Mouse (Mus musculus) layer of hippocampus, adult 6 months (tissue): ENCODE measurements around the gene Hdgfl3. TPM values are rescaled to one million over a fixed set of nuclear protein-coding genes. Genes with fewer than 3 reads are reported as not detected.

Source experiments
- long read RNA-seq, 2 experiments: library from polyadenylated mRNA; unstranded; transcript quantifications; one replicate each; pipeline ENCODE4 v2.0.0; 2019 to 2020
- polyA plus RNA-seq: library from polyadenylated mRNA; unstranded; fragments of <200 nt; fragmentation: Nextera tagmentation; gene quantifications from 2 replicates; pipeline ENCODE4 v1.2.3, GENCODE M21; 2021

The Hdgfl3 gene
- 9.8 and 11.4 TPM in 2 replicates for polyA plus RNA-seq
- long read RNA-seq, experiment 1, full-length matches to known transcripts, result 20 of 83 reads
- long read RNA-seq, experiment 1, partial matches to known transcripts, result 12 of 83 reads
- long read RNA-seq, experiment 1, other reads (novel, unspliced or antisense), result 51 of 83 reads
- long read RNA-seq, experiment 2, full-length matches to known transcripts, result 95 of 153 reads
- long read RNA-seq, experiment 2, partial matches to known transcripts, result 1 of 153 reads
- long read RNA-seq, experiment 2, other reads (novel, unspliced or antisense), result 57 of 153 reads

GRCm38 (mm10) chr7:81934267-81934745, at the start of gene Hdgfl3:
Gene Hdgfl3 (minus strand): TSS chr7:81934473.

GRCm38 (mm10) chr7:81858968-81859721, 75.1 kb downstream of the Hdgfl3 start, which contains the start of gene Tm6sf1:
Gene Tm6sf1 (plus strand): TSS chr7:81859001.

GRCm38 (mm10) chr7:81855694-81856093, 78.6 kb downstream of the Hdgfl3 start, which contains the start of gene Gm10160:
Gene Gm10160 (minus strand): TSS chr7:81855794.

Other genes with a start within 250 kb of the Hdgfl3 start
- 52.2 and 70.5 TPM in 2 replicates for gene Homer2, start 226.9 kb downstream of the Hdgfl3 start, polyA plus RNA-seq
- gene Ramac, start 171.5 kb downstream of the Hdgfl3 start, polyA plus RNA-seq, result 178 and 181 TPM in 2 replicates
- 61.0 and 63.7 TPM in 2 replicates for gene 3110040N11Rik, start 145.0 kb downstream of the Hdgfl3 start, polyA plus RNA-seq
- 19.8 and 24.7 TPM in 2 replicates for gene Btbd1, start 105.0 kb downstream of the Hdgfl3 start, polyA plus RNA-seq
- not detected in 2 replicates for gene Gm10160, start 78.7 kb downstream of the Hdgfl3 start, polyA plus RNA-seq
- gene Tm6sf1, start 75.5 kb downstream of the Hdgfl3 start, polyA plus RNA-seq, result 2.5 and 2.7 TPM in 2 replicates
- gene Bnc1, start 57.8 kb upstream of the Hdgfl3 start, polyA plus RNA-seq, result not detected in 2 replicates
- gene Sh3gl3, start 239.4 kb upstream of the Hdgfl3 start, polyA plus RNA-seq, result 8.4 TPM in 2 replicates